Mouse (Mus musculus) ES-Bruce4 (cell line): ENCODE results near the gene Acaca.

ENCODE experiments used
- EP300 ChIP-seq: IDR thresholded peaks from 2 replicates; pipeline ENCODE4 v1.6.1; 2011; ENCODE audit warnings: low read depth, low read length; ENCODE audit not compliant: insufficient read depth
- POLR2A ChIP-seq: IDR thresholded peaks from one replicate; pipeline ENCODE4 v1.8.1; 2011; ENCODE audit warnings: low read length; ENCODE audit not compliant: insufficient read depth

GRCm38 (mm10) chr11:84410879-84411641 is 281.6 kb downstream of the Acaca start:
- TF ChIP-seq POLR2A (no peak), EP300 (no peak)
